Mouse (Mus musculus): ENCODE data around the gene Isca1. TPM values are rescaled to one million over a fixed set of nuclear protein-coding genes. Genes with fewer than 3 reads are reported as not detected.
"Not testable (repeated sequence)": the region's sequence is repeated elsewhere in the genome, so short reads cannot be mapped to it uniquely, and the experiment has no call there.

Isca1 gene
- polyA plus RNA-seq, 2 experiments: 138 to 252 TPM

DNA sequence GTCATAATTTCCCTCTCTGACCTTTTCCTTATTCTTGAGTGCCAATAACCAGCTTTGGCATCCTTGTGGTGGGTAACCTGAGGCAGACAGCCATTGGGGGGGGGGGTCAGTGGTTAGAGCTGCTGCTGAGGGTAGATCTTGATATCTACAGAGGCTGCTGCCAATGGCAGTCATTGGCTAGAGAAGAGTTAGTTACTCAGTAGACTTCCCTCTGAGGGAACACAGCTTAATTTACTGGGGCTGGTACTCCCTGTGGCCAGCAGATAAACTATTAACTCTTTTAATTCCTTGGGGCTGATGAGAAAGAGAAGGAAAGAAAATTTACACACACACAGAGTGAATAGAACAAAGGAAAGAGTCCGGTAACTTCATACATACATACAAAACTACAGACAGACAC lies 50.1 kb downstream of the Isca1 start:
- no peak overlapping the region; the same call in 1 of the 2 replicates for H3K4me2 ChIP-seq (ENCODE audit: low read depth)
- WGBS (ENCODE audit: insufficient replicate concordance): 64% methylated on average over 1 of the region's 1 CpGs
- peak; percentile 64; the same call in 1 of the 2 replicates for ATAC-seq (ENCODE audit: insufficient read depth)

GRCm38 (mm10) chr13:59718857-59719440 lies 50.7 kb downstream of the Isca1 start:
- H3K9ac ChIP-seq (replicated peaks); H3K4me2 ChIP-seq (ENCODE audit: low read depth); H3K27ac ChIP-seq; ATAC-seq (ENCODE audit: insufficient read depth); H3K36me3 ChIP-seq (replicated peaks; ENCODE audit: control insufficient read depth, insufficient read depth, low read depth); H3K4me3 ChIP-seq (ENCODE audit: insufficient read depth in 1 of 2, low read depth in 2 of 2, low read length in 2 of 2); H3K27me3 ChIP-seq (ENCODE audit: control insufficient read depth, insufficient read depth, low read length); H3K9me3 ChIP-seq (ENCODE audit: control insufficient read depth, low read length); DNase-seq (ENCODE audit: low read depth in 3 of 3, low spot score in 3 of 3): not testable (repeated sequence)
- peaks cover 9 to 31% of the 10 kb centered on the region in 2 experiments; a peak in 3 of 4 replicates for H3K4me1 ChIP-seq (replicated peaks; ENCODE audit: control insufficient read depth in 2 of 2, insufficient read depth in 2 of 2, low read length in 1 of 2)
- WGBS (ENCODE audit: insufficient replicate concordance): 19% methylated on average over 6 of the region's 6 CpGs

More for the DNA sequence above, 50.1 kb downstream of the Isca1 start:
- H3K36me3 ChIP-seq (replicated peaks; ENCODE audit: control insufficient read depth, insufficient read depth, low read depth): no peaks in the 10 kb centered on the region
- TF ChIP-seq EP300 (IDR thresholded peaks at IDR 0.05; ENCODE audit: low read depth): peak; percentile 13; the same call in 1 of the 2 replicates
- TF ChIP-seq CTCF (IDR thresholded peaks at IDR 0.05; ENCODE audit: low read depth): no peak
- no peaks in the 10 kb centered on the region for H3K27me3 ChIP-seq (ENCODE audit: control insufficient read depth, insufficient read depth, low read length)
- H3K27ac ChIP-seq: no peak overlapping the region
- H3K4me1 ChIP-seq (replicated peaks; ENCODE audit: control insufficient read depth in 2 of 2, insufficient read depth in 2 of 2, low read length in 1 of 2): peaks cover 9 to 31% of the 10 kb centered on the region in 2 experiments; a peak in 3 of 4 replicates
- no peak for DNase-seq (ENCODE audit: low read depth in 3 of 3, low spot score in 3 of 3)
- no peak overlapping the region for H3K4me3 ChIP-seq (ENCODE audit: insufficient read depth in 1 of 2, low read depth in 2 of 2, low read length in 2 of 2)
- no peaks in the 10 kb centered on the region for H3K9me3 ChIP-seq (ENCODE audit: control insufficient read depth, low read length)
- H3K9ac ChIP-seq (replicated peaks): no peak overlapping the region

- Histone ChIP-seq H3K36me3 (replicated peaks; ENCODE audit: control insufficient read depth, insufficient read depth, low read depth) (no peaks in the 10 kb centered on the region), H3K27ac (no peak overlapping the region), H3K9me3 (ENCODE audit: control insufficient read depth, low read length) (no peaks in the 10 kb centered on the region), H3K9ac (replicated peaks) (no peak overlapping the region), H3K27me3 (ENCODE audit: control insufficient read depth, insufficient read depth, low read length) (peaks cover 2% of the 10 kb centered on the region; the same call in 1 of the 2 replicates), H3K4me3 (ENCODE audit: insufficient read depth in 1 of 2, low read depth in 2 of 2, low read length in 2 of 2) (no peak overlapping the region), H3K4me1 (replicated peaks; ENCODE audit: control insufficient read depth in 2 of 2, insufficient read depth in 2 of 2, low read length in 1 of 2) (peaks cover 0 to 13% of the 10 kb centered on the region in 2 experiments; a peak in 1 of 4 replicates), H3K4me2 (ENCODE audit: low read depth) (no peak overlapping the region)
- whole genome bisulfite sequencing (ENCODE audit: insufficient replicate concordance): 30% methylated on average over 3 of the region's 3 CpGs
- DNase-seq (ENCODE audit: low read depth in 3 of 3, low spot score in 3 of 3) (no peak), ATAC-seq (ENCODE audit: insufficient read depth) (no peak)
- TF ChIP-seq CTCF (IDR thresholded peaks at IDR 0.05; ENCODE audit: low read depth) (no peak), EP300 (IDR thresholded peaks at IDR 0.05; ENCODE audit: low read depth) (no peak)
These were observed 55.9 kb downstream of the Isca1 start for GRCm38 (mm10) chr13:59713710-59714109.

DNA sequence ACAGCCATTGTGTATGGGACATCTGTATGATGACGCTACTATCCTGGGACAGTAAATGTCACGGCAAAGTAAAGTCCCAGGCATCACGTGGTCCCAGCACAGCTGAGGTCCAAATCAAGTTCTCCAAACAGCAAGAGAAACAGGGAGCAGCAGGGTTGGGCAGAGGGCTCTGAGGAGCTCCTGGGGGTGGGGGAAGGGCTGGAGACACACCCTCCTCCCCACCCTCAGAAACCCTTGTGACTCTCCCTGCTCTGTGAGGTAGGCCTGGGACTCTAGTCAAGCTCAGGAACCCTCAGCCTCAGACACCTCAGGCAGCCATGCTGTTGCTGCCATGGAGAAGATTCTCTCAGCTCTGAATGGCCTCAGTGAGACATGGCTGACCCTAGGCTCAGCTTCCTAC lies 57.6 kb downstream of the Isca1 start, which contains the start of gene Spata31d1b:
Gene Spata31d1b, plus strand, starts transcription at position 301 of the 400 bp plus-strand sequence.
- not testable (repeated sequence) for H3K9me3 ChIP-seq (ENCODE audit: control insufficient read depth, low read length); H3K4me2 ChIP-seq (ENCODE audit: low read depth); H3K27me3 ChIP-seq (ENCODE audit: control insufficient read depth, insufficient read depth, low read length); DNase-seq (ENCODE audit: low read depth in 3 of 3, low spot score in 3 of 3); ATAC-seq (ENCODE audit: insufficient read depth); H3K27ac ChIP-seq; H3K4me3 ChIP-seq (ENCODE audit: insufficient read depth in 1 of 2, low read depth in 2 of 2, low read length in 2 of 2); H3K9ac ChIP-seq (replicated peaks); H3K36me3 ChIP-seq (replicated peaks; ENCODE audit: control insufficient read depth, insufficient read depth, low read depth)
- peaks cover 0 to 13% of the 10 kb centered on the region in 2 experiments; a peak in 1 of 4 replicates for H3K4me1 ChIP-seq (replicated peaks; ENCODE audit: control insufficient read depth in 2 of 2, insufficient read depth in 2 of 2, low read length in 1 of 2)
- 70% methylated on average over 3 of the region's 3 CpGs for WGBS (ENCODE audit: insufficient replicate concordance)

GRCm38 (mm10) chr13:59710230-59710629 lies 59.4 kb downstream of the Isca1 start, which contains the start of gene Spata31d1a:
Gene Spata31d1a (minus strand): TSS chr13:59710330.
- ATAC-seq (ENCODE audit: insufficient read depth) (no peak), DNase-seq (ENCODE audit: low read depth in 3 of 3, low spot score in 3 of 3) (no peak)
- no peak within 1 kb of the TSS for H3K4me3 ChIP-seq (ENCODE audit: insufficient read depth in 1 of 2, low read depth in 2 of 2, low read length in 2 of 2)
- no peaks in the 10 kb centered on the region for H3K9me3 ChIP-seq (ENCODE audit: control insufficient read depth, low read length)
- H3K9ac ChIP-seq (replicated peaks): no peak within 1 kb of the TSS
- H3K27me3 ChIP-seq (ENCODE audit: control insufficient read depth, insufficient read depth, low read length): peaks cover 2% of the 10 kb centered on the region; the same call in 1 of the 2 replicates
- no peak within 1 kb of the TSS for H3K4me2 ChIP-seq (ENCODE audit: low read depth)
- no peak within 1 kb of the TSS for H3K27ac ChIP-seq
- TF ChIP-seq CTCF (IDR thresholded peaks at IDR 0.05; ENCODE audit: low read depth) (no peak), EP300 (IDR thresholded peaks at IDR 0.05; ENCODE audit: low read depth) (no peak)
- 76% methylated on average over 15 of the region's 15 CpGs for WGBS (ENCODE audit: insufficient replicate concordance)
- peaks cover 0 to 4% of the 10 kb centered on the region in 2 experiments; a peak in 1 of 4 replicates for H3K4me1 ChIP-seq (replicated peaks; ENCODE audit: control insufficient read depth in 2 of 2, insufficient read depth in 2 of 2, low read length in 1 of 2)
- no peaks in the 10 kb centered on the region for H3K36me3 ChIP-seq (replicated peaks; ENCODE audit: control insufficient read depth, insufficient read depth, low read depth)

Other genes starting within 250 kb of the Isca1 start
- 4.8 and 5.3 TPM in 2 replicates for gene Agtpbp1, start 184.6 kb downstream of the Isca1 start, polyA plus RNA-seq (2012; rRNA removed)
- 9.6 and 10.3 TPM in 2 replicates for gene Agtpbp1, start 184.6 kb downstream of the Isca1 start, polyA plus RNA-seq (2014; fragmentation: Nextera tagmentation; extraction: Ambion mirVana)
- gene Naa35, start 184.6 kb downstream of the Isca1 start, polyA plus RNA-seq (2012; rRNA removed): 12.0 and 12.6 TPM in 2 replicates
- gene Naa35, start 184.6 kb downstream of the Isca1 start, polyA plus RNA-seq (2014; fragmentation: Nextera tagmentation; extraction: Ambion mirVana): 23.2 and 27.1 TPM in 2 replicates
- gene Golm1, start 94.0 kb downstream of the Isca1 start, polyA plus RNA-seq (2012; rRNA removed): 19.8 and 25.5 TPM in 2 replicates
- 43.3 and 44.8 TPM in 2 replicates for gene Golm1, start 94.0 kb downstream of the Isca1 start, polyA plus RNA-seq (2014; fragmentation: Nextera tagmentation; extraction: Ambion mirVana)
- gene 4921517D22Rik, start 75.7 kb downstream of the Isca1 start, polyA plus RNA-seq (2012; rRNA removed): not detected in 2 replicates
- not detected in 2 replicates for gene 4921517D22Rik, start 75.7 kb downstream of the Isca1 start, polyA plus RNA-seq (2014; fragmentation: Nextera tagmentation; extraction: Ambion mirVana)
- gene Spata31d1a, start 59.5 kb downstream of the Isca1 start, polyA plus RNA-seq (2012; rRNA removed): 0.01 TPM in 1 of 2 replicates, not detected in the other
- gene Spata31d1a, start 59.5 kb downstream of the Isca1 start, polyA plus RNA-seq (2014; fragmentation: Nextera tagmentation; extraction: Ambion mirVana): not detected in 2 replicates
- gene Spata31d1b, start 57.5 kb downstream of the Isca1 start, polyA plus RNA-seq (2012; rRNA removed): not detected in 2 replicates
- gene Spata31d1b, start 57.5 kb downstream of the Isca1 start, polyA plus RNA-seq (2014; fragmentation: Nextera tagmentation; extraction: Ambion mirVana): not detected in 2 replicates
- gene Spata31d1d, start 38.1 kb downstream of the Isca1 start, polyA plus RNA-seq (2012; rRNA removed): 0.02 TPM in 1 of 2 replicates, not detected in the other
- gene Spata31d1d, start 38.1 kb downstream of the Isca1 start, polyA plus RNA-seq (2014; fragmentation: Nextera tagmentation; extraction: Ambion mirVana): 0.03 TPM in 1 of 2 replicates, not detected in the other
- 0.02 and 0.03 TPM in 2 replicates for gene 1700014D04Rik, start 23.1 kb downstream of the Isca1 start, polyA plus RNA-seq (2012; rRNA removed)
- gene 1700014D04Rik, start 23.1 kb downstream of the Isca1 start, polyA plus RNA-seq (2014; fragmentation: Nextera tagmentation; extraction: Ambion mirVana): 0.03 and 0.33 TPM in 2 replicates
- gene Gm49354, start 12.4 kb upstream of the Isca1 start, polyA plus RNA-seq (2012; rRNA removed): 0.35 TPM in 1 of 2 replicates, not detected in the other
- not detected in 2 replicates for gene Gm49354, start 12.4 kb upstream of the Isca1 start, polyA plus RNA-seq (2014; fragmentation: Nextera tagmentation; extraction: Ambion mirVana)
- 21.7 and 40.3 TPM in 2 replicates for gene Tut7, start 53.3 kb upstream of the Isca1 start, polyA plus RNA-seq (2012; rRNA removed)
- gene Tut7, start 53.3 kb upstream of the Isca1 start, polyA plus RNA-seq (2014; fragmentation: Nextera tagmentation; extraction: Ambion mirVana): 45.3 and 47.0 TPM in 2 replicates

All from liver, embryonic 14.5 days (tissue).